Mouse (Mus musculus): ENCODE measurements around the gene Zer1.
A peak's percentile ranks its signal among the peaks of the same experiment; 100 is the strongest.

Gene Zer1

DNA sequence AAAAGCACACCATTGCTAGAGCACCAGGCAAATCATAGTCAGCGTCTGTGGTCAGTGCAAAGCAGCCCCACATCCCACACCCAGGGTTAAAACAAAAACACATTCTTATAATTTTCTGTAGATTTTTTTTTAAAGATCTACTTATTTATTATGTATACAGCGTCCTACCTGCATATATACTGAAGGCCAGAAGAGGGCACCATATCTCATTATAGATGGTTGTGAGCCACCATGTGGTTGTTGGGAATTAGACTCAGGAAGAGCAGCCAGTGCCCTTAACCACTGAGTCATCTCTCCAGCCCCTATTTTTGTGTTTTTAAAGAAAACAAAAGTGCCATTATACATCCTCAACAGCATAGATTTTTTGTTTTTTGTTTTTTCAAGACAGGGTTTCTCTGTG lies 4.4 kb upstream of the Zer1 start:
- peak; percentile 48 for DNase-seq (ENCODE audit: low read depth, low spot score)

DNA sequence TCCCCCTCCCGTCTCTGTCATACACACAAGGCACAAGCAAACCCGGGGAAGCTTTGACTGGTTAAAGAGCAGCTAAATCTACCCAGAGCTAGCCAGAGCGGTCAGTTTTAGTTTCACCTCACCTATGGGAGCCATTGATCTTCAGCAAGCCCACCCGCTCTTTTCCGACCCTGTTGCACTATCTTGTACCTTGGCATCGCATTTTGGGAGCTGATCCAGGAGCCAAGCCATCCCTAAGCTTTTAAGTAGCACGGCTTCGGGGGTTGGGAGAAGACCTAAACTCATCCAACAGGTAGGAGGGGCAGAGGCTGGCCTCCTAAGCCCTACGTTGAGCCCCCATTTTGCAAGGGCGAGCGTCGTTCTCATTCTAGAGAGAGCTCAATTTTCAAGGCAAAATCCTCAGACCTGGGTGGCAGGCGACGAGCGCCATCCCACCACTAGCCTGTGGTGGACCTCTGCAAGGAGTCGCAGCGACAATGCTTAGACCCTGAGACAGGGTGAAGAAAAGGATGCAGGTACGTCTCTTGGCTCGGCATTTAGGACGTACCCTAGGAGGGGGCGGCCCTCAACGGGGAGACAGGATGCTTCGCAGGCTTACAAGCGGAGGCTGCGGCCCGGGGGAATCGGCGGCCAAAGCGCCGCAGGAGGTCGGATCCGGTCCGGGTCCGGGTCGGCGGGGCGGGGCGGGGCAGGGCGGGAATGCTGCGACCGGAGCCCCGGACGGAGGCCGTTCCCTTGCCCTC lies 485 bp downstream of the Zer1 start:
- DNase-seq (ENCODE audit: low read depth, low spot score): peak; percentile 12

DNA sequence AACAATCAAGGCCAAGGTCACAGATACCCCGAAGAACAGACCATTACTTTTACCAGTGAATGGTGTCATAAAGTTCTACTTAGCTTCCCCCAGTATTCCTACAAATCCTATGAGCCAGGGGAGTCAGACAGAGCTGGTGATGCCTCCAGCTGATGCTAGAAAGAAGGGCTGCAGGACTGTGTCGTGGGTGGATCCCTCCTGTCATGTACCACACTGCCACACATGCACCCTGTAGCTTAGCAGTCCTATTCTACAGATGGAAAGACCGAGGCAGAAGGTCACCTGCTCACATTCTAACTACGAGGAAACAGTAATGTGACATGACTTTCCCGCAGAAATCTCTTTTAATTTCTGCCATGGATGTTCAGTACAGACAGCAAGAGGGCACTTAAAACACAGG lies 1.6 kb downstream of the Zer1 start:
- no peak for DNase-seq (ENCODE audit: low read depth, low spot score)

DNA sequence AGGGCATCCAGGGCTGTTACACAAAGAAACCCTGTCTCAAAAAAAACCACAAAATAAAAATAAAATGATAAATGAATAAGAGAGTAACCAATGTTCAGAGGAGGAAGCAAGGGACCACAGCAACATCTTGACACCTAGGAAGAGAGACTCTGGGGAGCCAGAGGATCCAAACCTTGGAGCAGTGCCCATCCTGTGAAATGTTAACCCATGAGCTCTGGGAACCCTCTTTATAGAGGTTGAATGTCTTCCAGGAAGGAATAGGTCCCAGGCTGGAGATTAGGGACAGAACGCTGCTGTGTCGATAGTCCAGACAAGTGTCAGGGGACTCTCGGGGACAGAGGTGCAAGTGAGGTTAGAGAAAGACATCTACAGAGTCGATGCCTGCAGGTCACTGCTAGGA lies 4.1 kb downstream of the Zer1 start:
- DNase-seq (ENCODE audit: low read depth, low spot score): no peak

DNA sequence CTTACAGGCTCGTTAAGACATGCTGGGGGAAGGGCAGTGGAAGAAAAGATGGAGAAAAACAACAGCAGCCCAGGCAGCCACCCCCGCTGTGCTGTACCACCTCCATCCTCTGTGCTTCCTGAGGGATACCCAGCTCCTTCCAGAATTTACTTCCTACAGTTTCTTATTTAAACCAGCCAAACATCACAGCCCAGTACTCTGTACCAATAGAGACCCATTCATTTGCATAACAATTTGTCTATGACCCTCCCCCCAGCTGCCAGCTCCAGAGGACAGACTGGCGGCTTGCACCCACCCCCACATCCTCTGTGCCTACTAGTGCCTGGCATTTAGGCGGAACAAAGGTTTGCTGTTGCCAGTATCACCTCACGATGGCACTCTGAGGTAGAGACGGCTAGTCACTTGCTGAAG lies 4.7 kb downstream of the Zer1 start:
- DNase-seq (ENCODE audit: low read depth, low spot score): no peak

DNA sequence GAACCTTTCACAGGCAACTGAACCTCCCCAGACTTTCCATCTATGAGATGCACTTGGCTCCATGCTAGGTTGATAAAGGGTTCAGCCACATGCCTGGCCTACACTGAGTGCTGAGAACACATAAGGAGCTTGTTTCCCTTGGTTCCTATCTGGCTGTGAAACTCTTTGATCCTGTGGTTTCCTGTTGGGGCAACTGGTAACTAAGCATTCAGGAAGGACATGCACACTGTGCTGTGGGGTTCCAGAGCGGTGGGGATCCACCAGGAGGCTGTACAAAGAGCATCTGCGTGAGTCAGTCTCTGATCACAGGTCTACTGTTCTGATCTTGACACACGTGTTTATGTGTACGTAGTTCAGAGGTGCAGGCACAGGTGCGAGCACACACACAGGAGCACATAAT lies 11.8 kb downstream of the Zer1 start:
- DNase-seq (ENCODE audit: low read depth, low spot score): no peak

DNA sequence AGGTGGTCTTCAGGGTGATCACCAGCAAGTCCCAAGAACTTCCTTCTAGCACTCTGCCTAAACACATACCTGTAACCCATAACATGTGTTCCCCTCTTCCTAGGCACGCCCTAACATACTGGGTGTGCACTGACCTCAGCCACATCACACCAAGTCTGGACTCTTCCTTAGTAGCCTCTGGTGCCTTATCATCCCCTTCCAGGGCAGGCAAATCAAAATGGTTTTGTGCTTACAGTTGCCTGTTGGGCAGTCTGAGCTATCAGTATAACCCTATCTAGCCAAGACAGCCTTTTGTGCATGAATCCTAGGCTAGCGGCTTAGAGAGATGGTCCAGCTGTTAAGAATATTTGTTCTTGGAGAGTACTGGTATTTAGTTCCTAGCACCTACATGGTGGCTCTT lies 12.9 kb downstream of the Zer1 start:
- no peak for DNase-seq (ENCODE audit: low read depth, low spot score)

DNA sequence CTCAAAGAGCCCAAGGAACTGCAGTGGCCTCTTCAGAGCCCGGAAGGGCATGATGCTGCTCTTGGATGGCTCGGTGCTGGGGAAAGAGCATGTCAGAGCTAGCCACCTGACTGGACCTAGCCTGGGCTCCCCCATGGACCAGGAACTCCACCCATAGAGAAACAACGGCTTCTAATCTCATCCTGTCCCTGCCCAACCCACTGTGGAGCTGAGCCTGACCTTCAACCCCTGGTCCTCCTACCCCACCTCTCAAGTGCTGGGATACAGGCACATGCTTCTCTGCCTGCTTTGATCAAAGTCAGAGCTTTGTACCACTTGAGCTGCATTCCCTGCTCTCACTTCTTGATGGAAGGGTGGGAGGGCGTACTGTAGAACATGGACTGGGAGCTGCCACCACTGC lies 16.1 kb downstream of the Zer1 start:
- DNase-seq (ENCODE audit: low read depth, low spot score): no peak

DNA sequence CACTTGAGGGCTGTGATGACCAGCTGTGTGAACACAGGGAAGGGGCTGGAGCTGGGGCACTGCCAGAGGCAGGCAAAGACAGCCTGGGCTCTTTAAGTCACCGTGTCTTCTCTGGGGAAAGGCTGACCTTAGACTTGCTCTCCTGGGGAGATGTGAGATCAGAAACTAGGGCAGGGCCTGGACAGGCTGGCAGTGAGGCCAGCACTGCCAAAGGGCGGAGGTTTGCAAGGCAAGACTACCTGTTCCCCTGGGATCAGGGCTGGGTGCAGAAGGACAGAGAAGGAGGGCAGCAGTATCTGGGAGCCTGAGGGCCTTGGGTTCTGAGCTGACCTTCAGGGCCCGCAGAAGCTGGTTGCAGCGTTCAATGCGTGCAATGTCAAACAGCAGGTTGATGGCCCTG lies 16.7 kb downstream of the Zer1 start:
- no peak for DNase-seq (ENCODE audit: low read depth, low spot score)

DNA sequence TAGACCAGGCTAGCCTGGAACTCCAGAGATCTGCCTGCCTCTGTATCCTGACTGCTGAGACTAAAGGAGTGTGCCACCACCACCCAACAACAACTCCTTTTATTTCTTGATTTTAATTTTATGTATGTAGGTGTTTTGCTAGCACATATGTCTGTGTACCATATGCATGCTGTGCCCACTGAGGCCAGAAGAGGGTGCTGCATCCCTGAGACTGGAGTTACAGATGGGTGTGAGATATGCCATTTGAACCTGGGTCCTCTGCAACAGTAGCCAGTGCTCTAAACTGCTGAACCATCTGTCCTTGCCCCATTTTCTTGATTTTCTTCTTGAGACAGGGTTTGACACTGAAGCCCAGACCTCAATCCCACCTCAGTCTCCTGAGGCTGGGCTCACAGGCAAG lies 18.0 kb downstream of the Zer1 start:
- peak; percentile 31 for DNase-seq (ENCODE audit: low read depth, low spot score)

DNA sequence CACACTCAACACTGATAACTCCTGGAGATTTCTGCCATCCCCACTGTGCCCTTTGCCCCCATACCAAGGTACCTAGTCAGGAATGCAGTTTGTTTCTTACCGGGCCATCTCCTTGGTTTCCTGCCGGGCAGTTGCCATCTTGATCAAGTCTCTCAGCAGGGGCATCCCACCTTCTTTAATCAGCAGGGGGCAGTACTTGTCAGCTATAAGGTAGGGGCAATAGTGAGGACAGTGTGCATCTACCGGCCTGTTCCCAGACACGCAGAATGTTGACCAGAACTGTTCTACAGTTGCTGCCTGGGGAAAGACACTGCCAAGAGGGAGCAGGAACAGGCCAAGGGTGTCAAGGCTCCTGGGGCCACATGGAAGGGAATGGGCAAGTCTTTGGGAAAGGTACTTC lies 24.2 kb downstream of the Zer1 start:
- no peak for DNase-seq (ENCODE audit: low read depth, low spot score)

DNA sequence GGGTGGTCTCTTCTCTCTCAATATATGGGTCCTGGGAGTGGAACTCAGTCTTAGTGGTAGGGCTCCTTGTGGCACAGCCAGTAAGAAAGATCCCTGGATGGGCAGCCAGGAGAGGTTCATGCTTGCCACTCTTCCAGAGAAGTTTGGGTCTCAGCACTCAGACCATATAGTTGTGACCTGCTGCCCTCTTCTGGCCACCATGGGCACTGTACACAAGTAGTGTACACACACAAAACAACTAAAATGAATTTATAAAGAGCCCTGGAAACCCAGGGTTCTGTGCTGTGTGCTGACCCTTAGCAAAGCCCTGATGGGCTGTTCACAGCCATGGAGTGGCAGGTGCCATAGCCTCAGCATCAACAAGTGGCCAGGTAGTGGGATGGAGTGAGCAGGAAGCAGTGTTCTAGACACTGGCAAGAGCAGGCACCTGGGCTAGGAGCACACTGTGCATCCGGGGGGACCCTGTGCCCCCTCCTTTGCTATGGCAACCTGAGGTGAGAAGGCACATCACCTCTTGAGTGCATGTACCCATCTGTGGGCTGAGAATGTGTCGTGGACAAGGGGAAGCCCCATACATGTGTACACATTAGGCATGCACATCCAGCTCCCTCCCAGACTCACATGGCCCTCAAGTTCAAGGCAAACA lies 28.4 kb downstream of the Zer1 start:
- peak; percentile 45 for DNase-seq (ENCODE audit: low read depth, low spot score)

DNA sequence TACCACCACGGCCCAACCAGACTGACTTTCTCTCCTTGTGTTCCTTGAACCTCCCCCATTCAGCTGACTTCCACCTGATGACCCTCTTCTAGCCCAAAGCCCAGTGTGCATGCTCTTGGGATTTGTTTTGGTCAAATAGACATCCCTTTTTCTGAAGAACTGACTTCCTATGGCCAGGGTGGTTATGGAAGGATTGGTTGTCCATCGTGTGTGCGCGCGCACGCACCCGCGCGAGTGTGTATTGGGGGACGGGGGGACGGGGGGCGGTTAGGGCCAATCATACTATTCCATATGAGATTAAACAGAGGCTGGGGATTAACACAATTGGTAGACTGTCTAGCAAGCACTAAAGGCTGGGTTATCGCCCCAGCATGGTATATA lies 30.2 kb downstream of the Zer1 start:
- no peak for DNase-seq (ENCODE audit: low read depth, low spot score)

DNA sequence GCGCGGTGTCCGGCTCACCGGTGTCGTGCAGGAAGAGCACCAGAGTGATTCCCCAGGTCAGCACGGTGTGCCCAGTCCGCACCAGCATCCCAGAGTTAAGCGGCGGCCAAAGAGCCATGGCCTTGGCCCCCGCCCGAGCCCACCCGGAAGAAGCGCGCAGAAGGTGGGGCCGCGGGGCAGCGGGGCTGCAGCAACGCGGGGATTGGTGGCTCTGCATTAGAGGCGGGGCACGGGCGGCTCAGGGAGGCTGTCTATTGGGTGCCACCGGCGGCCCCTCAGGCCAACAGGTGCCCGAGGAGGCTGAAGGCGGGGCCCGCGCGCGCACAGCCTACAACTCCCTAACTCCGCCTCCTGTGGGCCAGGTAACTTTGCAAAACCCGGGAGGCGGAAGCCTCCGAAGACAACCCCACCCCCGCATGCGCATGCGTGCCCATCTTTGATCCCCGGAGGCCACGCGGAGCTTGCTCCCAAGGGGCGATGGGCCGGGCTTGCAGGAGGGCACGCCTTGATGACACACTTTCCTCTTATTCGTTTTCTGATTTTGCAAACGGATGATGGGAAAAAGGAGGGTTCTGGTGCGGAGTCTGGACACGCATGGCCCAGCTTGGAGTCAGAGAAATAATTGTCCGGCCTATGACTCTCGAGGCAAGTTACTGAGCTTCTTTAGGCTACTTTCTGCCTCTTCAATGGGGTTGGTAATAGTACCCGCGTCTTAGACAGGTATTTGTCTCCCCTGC lies 30.7 kb downstream of the Zer1 start, which contains the start of gene Zdhhc12:
Gene Zdhhc12 (minus strand): TSS at position 178 of the 737 bp plus-strand sequence.
- peak; percentile 95 for DNase-seq (ENCODE audit: low read depth, low spot score)

DNA sequence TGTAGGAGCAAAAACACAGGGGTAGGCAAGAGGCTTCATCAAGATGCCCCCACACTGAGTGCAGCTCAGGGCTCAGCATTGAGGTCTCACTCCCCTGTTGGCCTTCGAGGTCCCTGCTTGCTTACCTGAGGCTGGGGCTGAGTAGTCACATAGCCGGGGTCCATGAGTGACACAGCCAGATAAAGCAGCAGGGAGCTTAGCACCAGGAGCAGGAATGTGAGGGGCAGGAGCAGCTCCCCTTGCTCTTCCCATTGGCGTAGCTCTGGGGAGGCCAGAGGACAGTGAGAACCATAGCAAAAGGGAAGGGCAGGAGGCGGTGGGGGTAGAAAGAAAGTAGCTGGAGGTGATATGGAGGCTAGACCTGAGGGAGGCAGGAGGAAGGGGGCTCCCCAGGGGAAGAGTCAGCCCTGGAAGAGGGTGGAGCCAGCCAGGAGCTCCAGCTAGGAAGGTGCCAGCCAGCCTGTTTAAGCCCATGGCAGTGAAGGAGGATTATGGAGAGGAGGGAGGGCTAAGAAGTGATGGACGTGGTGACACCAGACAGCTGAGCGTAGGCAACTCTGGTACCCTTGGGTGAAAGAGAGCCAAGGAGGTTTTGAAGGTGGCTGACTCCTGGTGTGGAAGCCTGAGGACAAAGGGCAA lies 32.0 kb downstream of the Zer1 start:
- DNase-seq (ENCODE audit: low read depth, low spot score): no peak

DNA sequence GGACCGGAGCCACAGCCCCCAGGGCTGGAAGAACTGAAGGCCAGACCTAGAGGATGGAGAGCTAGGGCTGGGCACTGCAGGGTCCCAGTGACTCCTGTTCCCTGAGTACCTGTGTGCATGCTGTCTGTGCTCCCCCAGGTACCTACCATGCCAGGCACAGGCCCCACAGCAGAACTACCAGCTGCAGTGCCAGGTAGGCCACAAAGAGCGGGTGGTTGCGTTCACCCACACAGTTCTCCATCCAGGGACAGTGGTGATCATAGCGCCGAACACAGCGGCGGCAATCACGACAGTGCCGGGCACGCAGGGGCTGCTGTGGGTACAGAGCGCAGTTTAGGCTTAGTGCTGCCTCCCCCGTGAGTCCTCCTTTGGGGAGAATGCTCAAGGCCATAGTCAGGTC lies 32.9 kb downstream of the Zer1 start:
- no peak for DNase-seq (ENCODE audit: low read depth, low spot score)

DNA sequence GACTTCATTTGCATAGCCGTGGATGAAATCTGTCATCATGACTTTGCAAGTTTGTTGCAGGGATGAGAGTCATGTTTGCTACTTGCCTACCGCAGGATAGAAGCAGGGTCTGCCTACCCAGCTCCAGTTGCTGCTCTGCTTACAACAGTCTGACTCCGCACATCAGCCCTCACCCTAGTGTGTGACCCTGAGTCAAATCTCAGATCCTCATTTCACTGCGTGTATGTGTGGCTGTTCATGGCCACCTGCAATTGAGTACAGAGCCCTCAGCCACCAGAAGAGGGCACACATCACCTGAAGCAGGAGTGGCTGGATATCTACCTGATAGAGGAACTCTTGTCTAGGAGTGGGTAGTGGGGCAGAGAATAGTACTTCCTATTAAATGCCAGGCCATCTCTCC lies 37.1 kb downstream of the Zer1 start:
- no peak for DNase-seq (ENCODE audit: low read depth, low spot score)

DNA sequence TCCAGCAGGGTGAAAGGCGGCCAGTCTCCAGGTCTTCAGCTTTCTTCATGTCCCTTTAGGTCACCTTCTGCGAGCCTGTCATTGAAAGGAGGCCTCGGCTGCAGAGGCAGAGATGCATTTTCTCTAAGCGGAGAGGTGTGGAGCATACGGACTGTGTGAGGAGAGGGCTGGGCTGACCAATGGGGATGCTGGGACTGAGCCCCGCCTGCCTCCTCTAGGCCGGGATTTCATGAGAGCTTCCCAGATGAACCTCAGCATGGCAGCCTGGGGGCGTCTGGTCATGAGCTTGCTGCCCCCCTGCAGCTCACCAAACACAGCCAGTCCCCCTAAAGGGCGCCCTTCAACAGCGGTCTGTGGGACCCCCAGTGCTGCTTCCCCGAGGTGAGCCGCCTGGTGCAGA lies 39.8 kb downstream of the Zer1 start:
- DNase-seq (ENCODE audit: low read depth, low spot score): no peak

DNA sequence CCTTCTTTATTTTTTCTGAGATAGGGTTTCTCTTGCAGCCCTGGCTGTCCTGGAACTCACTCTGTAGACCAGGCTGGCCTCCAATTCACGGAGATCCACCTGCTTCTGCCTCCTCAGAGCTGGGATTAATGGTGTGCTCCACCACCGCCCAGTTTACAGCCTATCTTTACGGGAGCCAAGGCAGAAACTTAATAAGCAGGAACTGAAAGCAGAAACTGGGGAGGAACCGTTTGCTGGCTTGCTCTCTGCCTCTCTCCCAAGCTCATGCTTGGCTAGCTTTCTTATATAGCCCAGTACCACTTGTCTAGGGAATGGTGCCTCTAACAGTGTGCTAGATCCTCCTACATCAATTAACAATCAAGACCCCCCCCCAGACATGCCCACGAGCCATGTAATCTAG lies 40.3 kb downstream of the Zer1 start:
- DNase-seq (ENCODE audit: low read depth, low spot score): no peak

DNA sequence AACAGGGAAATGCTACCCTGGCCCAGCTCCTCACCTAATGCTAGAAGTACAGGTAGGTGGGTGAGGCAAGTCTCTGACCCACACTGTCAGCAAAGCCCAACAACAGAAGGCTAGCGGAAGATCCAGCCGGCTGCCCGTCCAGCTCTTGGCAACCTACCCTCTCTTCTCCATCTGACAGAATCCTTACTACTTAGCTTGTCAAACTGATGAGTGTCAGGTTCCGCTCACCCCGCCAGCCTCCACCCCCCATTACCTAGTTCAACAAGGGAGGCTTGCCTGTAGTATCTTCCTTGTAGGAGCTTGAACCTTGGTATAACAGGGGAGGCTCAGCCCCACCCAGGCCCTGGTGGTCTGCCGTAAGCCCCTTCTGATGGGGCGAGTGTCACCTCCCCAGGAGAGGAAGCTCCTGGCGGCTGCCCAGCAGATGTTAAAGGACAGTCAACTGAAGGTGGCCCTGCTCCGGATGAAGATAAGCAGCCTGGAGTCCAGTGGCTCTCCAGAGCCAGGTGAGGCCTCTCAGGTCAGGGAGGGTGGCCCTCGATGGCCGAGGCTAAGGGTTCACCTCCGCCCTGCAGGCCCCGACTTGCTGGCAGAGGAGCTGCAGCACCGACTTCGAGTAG lies 44.1 kb downstream of the Zer1 start:
- no peak for DNase-seq (ENCODE audit: low read depth, low spot score)

DNA sequence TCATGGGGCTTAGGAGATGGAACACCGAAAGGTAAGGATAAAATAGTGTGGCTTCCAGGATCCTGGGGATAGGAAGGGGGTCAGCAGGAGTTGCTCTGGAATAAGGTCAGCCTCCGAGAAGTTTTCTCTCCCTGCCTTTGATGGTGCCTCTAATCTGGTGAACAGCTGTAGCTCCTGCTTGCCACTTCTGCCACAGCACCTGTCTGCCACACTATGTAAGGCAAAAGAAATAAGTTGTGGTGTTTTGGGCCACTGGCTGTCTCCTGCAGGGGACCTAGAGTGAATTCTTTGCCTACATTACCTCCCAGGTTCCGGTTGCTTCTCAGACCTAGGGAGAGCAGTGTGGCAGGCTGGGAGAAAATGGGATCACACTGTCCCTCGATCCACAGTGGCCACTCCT lies 45.6 kb downstream of the Zer1 start:
- no peak for DNase-seq (ENCODE audit: low read depth, low spot score)

DNA sequence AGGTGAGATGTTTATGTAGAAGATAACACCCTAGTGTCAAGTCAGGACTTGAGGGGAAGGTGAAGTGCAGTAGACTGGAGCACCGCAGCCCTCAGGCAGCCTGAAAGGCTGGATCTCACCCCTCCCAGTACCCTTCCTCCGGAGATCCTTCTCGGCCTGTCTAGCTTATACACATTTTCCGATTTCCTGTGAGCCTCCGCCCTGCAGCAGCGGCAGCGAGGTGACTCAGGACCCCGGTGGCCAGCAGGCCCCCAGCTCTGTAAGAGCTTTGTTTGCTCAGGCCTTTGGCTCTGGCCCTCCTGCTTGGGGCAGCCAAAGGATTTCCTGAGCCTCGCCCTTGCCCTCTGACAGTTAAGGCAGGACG lies 46.1 kb downstream of the Zer1 start:
- no peak for DNase-seq (ENCODE audit: low read depth, low spot score)
